Mouse (Mus musculus): ENCODE results near the gene Asb7. TPM values are rescaled to one million over a fixed set of nuclear protein-coding genes. Genes with fewer than 3 reads are reported as not detected.
A peak's percentile ranks its signal among the peaks of the same experiment; 100 is the strongest.

Asb7 gene
- polyA plus RNA-seq, 1 experiment: 7.3 TPM

GRCm38 (mm10) chr7:66661572-66661971, 27.8 kb downstream of the Asb7 start:
- TF ChIP-seq POLR2A (IDR thresholded peaks at IDR 0.05; ENCODE audit: control insufficient read depth, extremely low read depth, insufficient read depth, low read length, poor library complexity): no peak
- no peak for TF ChIP-seq CTCF (IDR thresholded peaks at IDR 0.05; ENCODE audit: borderline replicate concordance, control insufficient read depth, extremely low read depth, insufficient read depth, low read length, poor library complexity)
- DNase-seq: peak; percentile 61
- no peaks in the 10 kb centered on the region; the same call in 1 of the 2 replicates for H3K4me1 ChIP-seq (replicated peaks; ENCODE audit: control insufficient read depth, insufficient read depth, low read length)
- H3K36me3 ChIP-seq (ENCODE audit: control insufficient read depth, insufficient read depth, low read length): peaks cover 4% of the 10 kb centered on the region; the same call in 1 of the 2 replicates
- no peak overlapping the region for H3K27ac ChIP-seq (ENCODE audit: control insufficient read depth, insufficient read depth, low read length)
- no peak overlapping the region for H3K4me3 ChIP-seq (ENCODE audit: control insufficient read depth, insufficient read depth, low read length)
- H3K27me3 ChIP-seq (ENCODE audit: control insufficient read depth, insufficient read depth, low read length): no peaks in the 10 kb centered on the region
- WGBS: 17% methylated on average over 8 of the region's 8 CpGs

DNA sequence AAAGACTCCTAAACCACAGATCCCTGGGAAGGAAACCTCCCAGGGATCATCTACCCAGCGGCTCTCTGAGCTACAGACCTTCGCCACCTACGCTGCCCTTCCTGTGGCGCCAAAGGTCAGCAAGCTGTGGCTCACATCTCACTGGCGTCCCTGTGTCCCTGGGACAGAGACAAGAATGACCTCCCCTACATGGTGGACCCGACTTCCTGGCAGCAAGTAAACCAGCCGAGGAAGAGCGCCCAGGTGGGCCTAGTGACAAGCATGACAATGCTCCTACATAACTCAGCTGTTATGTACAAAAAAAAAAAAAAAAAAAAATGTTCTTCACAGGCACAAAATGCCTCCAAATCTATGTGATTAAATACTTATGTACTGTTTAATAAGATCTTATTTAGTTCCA, 28.4 kb downstream of the Asb7 start:
- H3K27ac ChIP-seq (ENCODE audit: control insufficient read depth, insufficient read depth, low read length): no peak overlapping the region
- DNase-seq: no peak
- H3K27me3 ChIP-seq (ENCODE audit: control insufficient read depth, insufficient read depth, low read length): no peaks in the 10 kb centered on the region
- peaks cover 4% of the 10 kb centered on the region; the same call in 1 of the 2 replicates for H3K36me3 ChIP-seq (ENCODE audit: control insufficient read depth, insufficient read depth, low read length)
- TF ChIP-seq CTCF (IDR thresholded peaks at IDR 0.05; ENCODE audit: borderline replicate concordance, control insufficient read depth, extremely low read depth, insufficient read depth, low read length, poor library complexity): no peak
- no peak for TF ChIP-seq POLR2A (IDR thresholded peaks at IDR 0.05; ENCODE audit: control insufficient read depth, extremely low read depth, insufficient read depth, low read length, poor library complexity)
- WGBS: 94% methylated on average over 8 of the region's 8 CpGs
- no peaks in the 10 kb centered on the region; the same call in 1 of the 2 replicates for H3K4me1 ChIP-seq (replicated peaks; ENCODE audit: control insufficient read depth, insufficient read depth, low read length)
- no peak overlapping the region for H3K4me3 ChIP-seq (ENCODE audit: control insufficient read depth, insufficient read depth, low read length)

- Histone ChIP-seq H3K4me1 (replicated peaks; ENCODE audit: control insufficient read depth, insufficient read depth, low read length) (no peaks in the 10 kb centered on the region; the same call in none of the 2 replicates), H3K27me3 (ENCODE audit: control insufficient read depth, insufficient read depth, low read length) (no peaks in the 10 kb centered on the region), H3K4me3 (ENCODE audit: control insufficient read depth, insufficient read depth, low read length) (no peak overlapping the region), H3K27ac (ENCODE audit: control insufficient read depth, insufficient read depth, low read length) (no peak overlapping the region), H3K36me3 (ENCODE audit: control insufficient read depth, insufficient read depth, low read length) (peaks cover 4% of the 10 kb centered on the region; the same call in 1 of the 2 replicates)
- WGBS: 87% methylated on average over 7 of the region's 7 CpGs
- DNase-seq: no peak
- TF ChIP-seq CTCF (IDR thresholded peaks at IDR 0.05; ENCODE audit: borderline replicate concordance, control insufficient read depth, extremely low read depth, insufficient read depth, low read length, poor library complexity): no peak
- TF ChIP-seq POLR2A (IDR thresholded peaks at IDR 0.05; ENCODE audit: control insufficient read depth, extremely low read depth, insufficient read depth, low read length, poor library complexity): no peak
Observed at GRCm38 (mm10) chr7:66660291-66660690, 29.1 kb downstream of the Asb7 start.

- no peak overlapping the region for H3K27ac ChIP-seq (ENCODE audit: control insufficient read depth, insufficient read depth, low read length)
- no peak for DNase-seq
- peaks cover 4% of the 10 kb centered on the region; the same call in 1 of the 2 replicates for H3K36me3 ChIP-seq (ENCODE audit: control insufficient read depth, insufficient read depth, low read length)
- H3K27me3 ChIP-seq (ENCODE audit: control insufficient read depth, insufficient read depth, low read length): no peaks in the 10 kb centered on the region
- 94% methylated on average over 9 of the region's 9 CpGs for WGBS
- TF ChIP-seq POLR2A (IDR thresholded peaks at IDR 0.05; ENCODE audit: control insufficient read depth, extremely low read depth, insufficient read depth, low read length, poor library complexity) (no peak), CTCF (IDR thresholded peaks at IDR 0.05; ENCODE audit: borderline replicate concordance, control insufficient read depth, extremely low read depth, insufficient read depth, low read length, poor library complexity) (no peak)
- H3K4me1 ChIP-seq (replicated peaks; ENCODE audit: control insufficient read depth, insufficient read depth, low read length): no peaks in the 10 kb centered on the region; the same call in none of the 2 replicates
- H3K4me3 ChIP-seq (ENCODE audit: control insufficient read depth, insufficient read depth, low read length): no peak overlapping the region
Observed at GRCm38 (mm10) chr7:66655471-66655870, 33.9 kb downstream of the Asb7 start.

DNA sequence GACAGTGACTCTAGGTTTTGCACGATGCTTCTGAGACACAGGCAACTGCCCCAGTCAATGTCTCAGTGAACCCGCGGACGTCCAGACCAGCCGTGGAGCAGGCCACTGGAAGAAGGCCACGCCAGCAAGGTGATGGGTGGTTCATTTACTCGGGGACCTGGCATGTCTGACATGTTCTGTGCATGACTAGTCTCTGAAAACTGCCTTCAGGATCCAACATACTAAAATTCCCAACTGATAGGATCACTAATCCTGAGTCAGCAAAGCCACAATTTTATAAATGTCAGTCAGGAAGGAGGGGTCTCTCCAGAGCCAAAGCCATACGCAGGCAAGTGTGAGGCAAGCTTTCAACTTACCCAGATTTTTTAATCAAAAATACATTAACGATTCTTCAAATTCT, 35.8 kb downstream of the Asb7 start:
- 98% methylated on average over 9 of the region's 9 CpGs for WGBS

DNA sequence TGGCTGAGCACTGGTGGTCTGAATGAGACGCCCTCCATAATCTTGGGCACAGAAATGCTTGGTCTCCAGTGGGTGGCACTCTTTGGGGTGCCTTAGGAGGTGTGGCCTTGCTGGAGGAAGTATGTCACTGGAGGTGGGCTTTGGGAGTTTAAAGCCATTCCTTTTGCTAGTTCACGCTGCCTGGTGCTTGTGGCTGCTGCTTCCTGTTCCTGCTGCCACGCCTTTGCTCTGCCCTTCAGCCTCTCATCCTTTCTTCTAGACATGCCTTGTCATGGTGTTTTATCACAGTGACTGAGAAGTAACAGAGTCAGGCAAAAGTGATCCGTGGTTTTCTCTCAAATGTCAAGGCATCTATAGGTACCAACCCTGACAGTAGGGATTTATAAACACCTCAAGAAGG, 37.2 kb downstream of the Asb7 start:
- no peaks in the 10 kb centered on the region; the same call in none of the 2 replicates for H3K36me3 ChIP-seq (ENCODE audit: control insufficient read depth, insufficient read depth, low read length)
- peak; percentile 35 for DNase-seq

More for the DNA sequence above, 35.8 kb downstream of the Asb7 start:
- no peak for DNase-seq
- Histone ChIP-seq H3K36me3 (ENCODE audit: control insufficient read depth, insufficient read depth, low read length) (no peaks in the 10 kb centered on the region; the same call in 1 of the 2 replicates), H3K27ac (ENCODE audit: control insufficient read depth, insufficient read depth, low read length) (no peak overlapping the region), H3K4me3 (ENCODE audit: control insufficient read depth, insufficient read depth, low read length) (no peak overlapping the region), H3K4me1 (replicated peaks; ENCODE audit: control insufficient read depth, insufficient read depth, low read length) (peaks cover 2% of the 10 kb centered on the region), H3K27me3 (ENCODE audit: control insufficient read depth, insufficient read depth, low read length) (no peaks in the 10 kb centered on the region)
- TF ChIP-seq CTCF (IDR thresholded peaks at IDR 0.05; ENCODE audit: borderline replicate concordance, control insufficient read depth, extremely low read depth, insufficient read depth, low read length, poor library complexity) (no peak), POLR2A (IDR thresholded peaks at IDR 0.05; ENCODE audit: control insufficient read depth, extremely low read depth, insufficient read depth, low read length, poor library complexity) (no peak)

GRCm38 (mm10) chr7:66650883-66651282, 38.5 kb downstream of the Asb7 start:
- 97% methylated on average over 5 of the region's 5 CpGs for WGBS
- no peaks in the 10 kb centered on the region; the same call in none of the 2 replicates for H3K36me3 ChIP-seq (ENCODE audit: control insufficient read depth, insufficient read depth, low read length)
- no peaks in the 10 kb centered on the region for H3K27me3 ChIP-seq (ENCODE audit: control insufficient read depth, insufficient read depth, low read length)
- DNase-seq: no peak
- peaks cover 2% of the 10 kb centered on the region for H3K4me1 ChIP-seq (replicated peaks; ENCODE audit: control insufficient read depth, insufficient read depth, low read length)
- no peak overlapping the region for H3K4me3 ChIP-seq (ENCODE audit: control insufficient read depth, insufficient read depth, low read length)
- no peak for TF ChIP-seq CTCF (IDR thresholded peaks at IDR 0.05; ENCODE audit: borderline replicate concordance, control insufficient read depth, extremely low read depth, insufficient read depth, low read length, poor library complexity)
- TF ChIP-seq POLR2A (IDR thresholded peaks at IDR 0.05; ENCODE audit: control insufficient read depth, extremely low read depth, insufficient read depth, low read length, poor library complexity): no peak
- no peak overlapping the region for H3K27ac ChIP-seq (ENCODE audit: control insufficient read depth, insufficient read depth, low read length)

More for the DNA sequence above, 37.2 kb downstream of the Asb7 start:
- WGBS: 36% methylated on average over 4 of the region's 4 CpGs
- TF ChIP-seq POLR2A (IDR thresholded peaks at IDR 0.05; ENCODE audit: control insufficient read depth, extremely low read depth, insufficient read depth, low read length, poor library complexity) (no peak), CTCF (IDR thresholded peaks at IDR 0.05; ENCODE audit: borderline replicate concordance, control insufficient read depth, extremely low read depth, insufficient read depth, low read length, poor library complexity) (no peak)
- peaks cover 2% of the 10 kb centered on the region for H3K4me1 ChIP-seq (replicated peaks; ENCODE audit: control insufficient read depth, insufficient read depth, low read length)
- H3K27ac ChIP-seq (ENCODE audit: control insufficient read depth, insufficient read depth, low read length): no peak overlapping the region
- H3K27me3 ChIP-seq (ENCODE audit: control insufficient read depth, insufficient read depth, low read length): no peaks in the 10 kb centered on the region
- H3K4me3 ChIP-seq (ENCODE audit: control insufficient read depth, insufficient read depth, low read length): no peak overlapping the region
